Mouse (Mus musculus) thymus, adult 2 months (tissue): ENCODE measurements at regions not wholly inside any gene's neighbourhood (a gene's known extent, or its start where the extent isn't known, plus 50 kb on each side); places are given as distances from the start of the nearest gene placed in this dataset.

ENCODE experiments used
- CTCF ChIP-seq: fragments of 200-500 bp; IDR thresholded peaks from 2 replicates; pipeline ENCODE4 v1.5.1; 2012; ENCODE audit warnings: mild to moderate bottlenecking, control low read depth, low read length, moderate library complexity, borderline replicate concordance; ENCODE audit not compliant: control insufficient read depth, poor library complexity, insufficient read depth; ENCODE audit errors: extremely low read depth
- POLR2A ChIP-seq: fragments of 200-500 bp; IDR thresholded peaks from 2 replicates; pipeline ENCODE4 v1.6.1; 2012; ENCODE audit warnings: mild to moderate bottlenecking, low read length, control low read depth, moderate library complexity; ENCODE audit not compliant: control insufficient read depth, poor library complexity, insufficient read depth; ENCODE audit errors: extremely low read depth

- TF ChIP-seq CTCF, result no peak
- no peak for TF ChIP-seq POLR2A
Measured at GRCm38 (mm10) chr14:25341848-25342427, 117.0 kb upstream of the Zmiz1 start.
